8 mouse cellular contexts compared by ENCODE assay signal in the genomic region with DNA sequence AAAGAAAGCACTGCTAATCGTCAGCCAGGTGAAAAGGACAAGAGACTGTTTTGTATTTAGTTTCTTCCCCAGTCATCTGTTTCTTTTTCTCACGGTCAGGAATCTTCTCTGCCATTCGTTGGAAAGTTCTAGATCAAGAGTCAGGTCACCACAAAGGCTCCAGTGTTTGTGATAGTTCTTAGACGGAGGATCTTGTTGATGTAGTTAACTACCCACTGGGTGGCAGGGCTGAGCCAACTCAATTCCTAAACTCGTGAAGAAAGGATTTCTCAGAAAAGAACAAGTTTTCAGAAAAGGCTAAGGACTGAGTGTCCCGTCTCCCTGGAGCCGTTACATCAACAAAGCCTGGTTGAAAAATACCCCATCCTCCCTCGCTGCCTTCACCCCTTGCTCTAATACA. TPM values are rescaled to one million over a fixed set of nuclear protein-coding genes. Genes with fewer than 3 reads are reported as not detected.
DNase-seq lines count a peak whose midpoint lies in the region; ATAC-seq lines count a peak whose summit lies in the region.

No protein-coding gene starts in this region.

- no peak for ATAC-seq in cerebellum, adult (ENCODE audit: insufficient number of reproducible peaks, low FRiP score, low TSS enrichment)
- ATAC-seq in embryonic facial prominence, embryonic 11.5 days (replicated peaks; ENCODE audit: insufficient number of reproducible peaks, low FRiP score, low TSS enrichment, low read depth), result no peak
- ATAC-seq in inflammation-experienced regulatory T-cells, adult 6 months, result peak; percentile 74

- H3K4me3 ChIP-seq in embryonic facial prominence, embryonic 11.5 days (ENCODE audit: low read depth, low read length), result no peak overlapping the region

- H3K9me3 ChIP-seq in embryonic facial prominence, embryonic 11.5 days (replicated peaks; ENCODE audit: control insufficient read depth, low read length), result no peaks in the 10 kb centered on the region

- no peaks in the 10 kb centered on the region for H3K36me3 ChIP-seq in embryonic facial prominence, embryonic 11.5 days (replicated peaks; ENCODE audit: control insufficient read depth, insufficient read depth, low read depth, low read length)

- H3K4me1 ChIP-seq in embryonic facial prominence, embryonic 11.5 days (ENCODE audit: control insufficient read depth, insufficient read depth, low read length), result no peaks in the 10 kb centered on the region

- H3K4me2 ChIP-seq in embryonic facial prominence, embryonic 11.5 days (ENCODE audit: low read depth, low read length), result no peak overlapping the region

- DNase-seq in cerebellum, postnatal 36 days, result peak; percentile 39 to 41
- peak; percentile 51 for DNase-seq in right cerebral cortex, adult 18-20 months
- no peak for DNase-seq in right cerebral cortex, postnatal 25 days
- peak; percentile 71 for DNase-seq in embryonic facial prominence, embryonic 11.5 days (ENCODE audit: low spot score)
- DNase-seq in lung, postnatal 25 days (ENCODE audit: low spot score), result peak; percentile 88
- peak; percentile 36 for DNase-seq in telencephalon, adult 2 months (ENCODE audit: low read depth, low spot score)

- 15% methylated on average over 8 of the region's 8 CpGs for WGBS in embryonic facial prominence, embryonic 11.5 days

- 0 out of 2 replicates have a peak overlapping the region, but pooled peaks have one; percentile 18 for H3K9ac ChIP-seq in embryonic facial prominence, embryonic 11.5 days (replicated peaks; ENCODE audit: low read length)

- H3K27ac ChIP-seq in embryonic facial prominence, embryonic 11.5 days (replicated peaks; ENCODE audit: low read depth, low read length), result no peak overlapping the region

- no peaks in the 10 kb centered on the region for H3K27me3 ChIP-seq in embryonic facial prominence, embryonic 11.5 days (ENCODE audit: control insufficient read depth, insufficient read depth, low read length)

RNA-seq across cellular contexts. Expression of gene Txnip, which starts 6.6 kb away (rescaled TPM):
- 62.3 and 63.6 TPM in 2 replicates for polyA plus RNA-seq in embryonic facial prominence, embryonic 11.5 days (2014; fragmentation: Nextera tagmentation; extraction: Ambion mirVana)
- 100 to 1,000 TPM; 160 to 366 (median 354) TPM for polyA plus RNA-seq in inflammation-experienced regulatory T-cells, adult 6 months (2017; shearing (Covaris generic))

RNA-seq across cellular contexts. Expression of gene Gm16253, which starts 25.6 kb away (rescaled TPM):
- polyA plus RNA-seq in embryonic facial prominence, embryonic 11.5 days (2014; fragmentation: Nextera tagmentation; extraction: Ambion mirVana), result not detected in 2 replicates
- polyA plus RNA-seq in inflammation-experienced regulatory T-cells, adult 6 months (2017; shearing (Covaris generic)), result 1 to 10 TPM in 1 of 3 experiments, not detected in 2; 2.1 TPM

RNA-seq across cellular contexts. Expression of gene Hfe2, which starts 26.2 kb away (rescaled TPM):
- polyA plus RNA-seq in embryonic facial prominence, embryonic 11.5 days (2014; fragmentation: Nextera tagmentation; extraction: Ambion mirVana), result 1.2 and 1.5 TPM in 2 replicates
- not detected for polyA plus RNA-seq in inflammation-experienced regulatory T-cells, adult 6 months (2017; shearing (Covaris generic))

RNA-seq across cellular contexts. Expression of gene Polr3gl, which starts 42.8 kb away (rescaled TPM):
- 13.2 and 14.2 TPM in 2 replicates for polyA plus RNA-seq in embryonic facial prominence, embryonic 11.5 days (2014; fragmentation: Nextera tagmentation; extraction: Ambion mirVana)
- 10 to 100 TPM; 26.9 to 48.9 (median 33.8) TPM for polyA plus RNA-seq in inflammation-experienced regulatory T-cells, adult 6 months (2017; shearing (Covaris generic))

RNA-seq across cellular contexts. Expression of gene Ankrd34a, which starts 45.2 kb away (rescaled TPM):
- polyA plus RNA-seq in embryonic facial prominence, embryonic 11.5 days (2014; fragmentation: Nextera tagmentation; extraction: Ambion mirVana), result 0.90 and 1.1 TPM in 2 replicates
- polyA plus RNA-seq in inflammation-experienced regulatory T-cells, adult 6 months (2017; shearing (Covaris generic)), result under 1 TPM in 1 of 3 experiments, not detected in 2; 0.17 TPM
